In genomic region chr6:65662050-65662449, GRCm38 (mm10) we compare ENCODE assay signal across 22 mouse cellular contexts. TPM values are rescaled to one million over a fixed set of nuclear protein-coding genes. Genes with fewer than 3 reads are reported as not detected.
A peak's percentile ranks its signal among the peaks of the same experiment; 100 is the strongest.
DNase-seq lines count a peak whose midpoint lies in the region; ATAC-seq and TF ChIP-seq lines count a peak whose summit lies in the region.
"Had no signal": no experiment of that assay in that cellular context is flagged by ENCODE, and none has a peak within 500 bp of the region (broad histone marks: within the 10 kb centered on the region; RNA-seq: fewer than 3 reads in every experiment).

No protein-coding gene starts in this region.

- no peak for TF ChIP-seq RAD21 in CH12.LX (IDR thresholded peaks at IDR 0.05; ENCODE audit: low read depth, low read length)

- peaks cover 11 to 53% of the 10 kb centered on the region in 2 experiments; a peak in 3 of 4 replicates for H3K4me1 ChIP-seq in CH12.LX (ENCODE audit: control insufficient read depth in 1 of 2, insufficient read depth in 2 of 2)
- H3K4me1 ChIP-seq: limb, embryonic 15.5 days had no signal

- TF ChIP-seq POLR2A in CH12.LX (IDR thresholded peaks at IDR 0.05; ENCODE audit: low read depth, low read length): no peak

- no peak overlapping the region for H3K9ac ChIP-seq in CH12.LX (ENCODE audit: insufficient read depth, low read depth)
- H3K9ac ChIP-seq: forebrain, embryonic 12.5 days; limb, embryonic 15.5 days had no signal

- no peak for TF ChIP-seq EP300 in CH12.LX (IDR thresholded peaks at IDR 0.05; ENCODE audit: low read length)

- H3K36me3 ChIP-seq in CH12.LX (replicated peaks in 1 of 2; ENCODE audit: control insufficient read depth in 1 of 2, insufficient read depth in 1 of 2, low read length in 1 of 2): no peaks in the 10 kb centered on the region
- H3K36me3 ChIP-seq: forebrain, embryonic 12.5 days; limb, embryonic 15.5 days had no signal

- TF ChIP-seq CTCF in CH12.LX (conservative IDR thresholded peaks at IDR 0.05 in 1 of 2, IDR thresholded peaks at IDR 0.05 in 1 of 2; ENCODE audit: low read depth in 2 of 2, low read length in 2 of 2): no peak

- no peaks in the 10 kb centered on the region for H3K79me2 ChIP-seq in CH12.LX (replicated peaks; ENCODE audit: control insufficient read depth, extremely low read depth, insufficient read depth, poor library complexity, severe bottlenecking)

- no peaks in the 10 kb centered on the region for H3K9me3 ChIP-seq in CH12.LX (replicated peaks; ENCODE audit: low read length)
- H3K9me3 ChIP-seq: forebrain, embryonic 12.5 days; limb, embryonic 15.5 days had no signal

- peak overlapping the region; percentile 40; the same call in 1 of the 2 replicates for H3K4me2 ChIP-seq in CH12.LX (ENCODE audit: insufficient read depth, low read depth, poor library complexity, severe bottlenecking)
- H3K4me2 ChIP-seq: forebrain, embryonic 12.5 days; heart, embryonic 11.5 days; limb, embryonic 15.5 days had no signal

- H3K27ac ChIP-seq in CH12.LX (ENCODE audit: insufficient read depth, low read depth): no peak overlapping the region
- H3K27ac ChIP-seq: forebrain, embryonic 12.5 days; limb, embryonic 15.5 days had no signal

- in situ Hi-C loops in CH12.LX (cut with MboI; ENCODE audit: low pct_ligation_motif_present, low pct_unique_long_range_greater_than_20kb, low sequenced_read_pairs): loop anchor here (25.0 kb wide), 1 partner anchor 875 kb away; the partner anchor contains the start of gene Mad2l1

- no peaks in the 10 kb centered on the region for H3K27me3 ChIP-seq in CH12.LX (replicated peaks)
- H3K27me3 ChIP-seq: forebrain, embryonic 12.5 days; limb, embryonic 15.5 days had no signal

- ATAC-seq in megakaryocyte, adult 5-6 weeks (ENCODE audit: poor library complexity, severe bottlenecking): peak; percentile 48
- no peak for ATAC-seq in erythroid progenitor cell, adult 5-6 weeks (replicated peaks; ENCODE audit: low FRiP score, poor library complexity, severe bottlenecking)

- dilution Hi-C loops in CH12.LX (cut with MboI; ENCODE audit: extremely low pct_ligation_motif_present, extremely low pct_unique_long_range_greater_than_20kb, low sequenced_read_pairs): no loop called here

- H3K4me3 ChIP-seq in CH12.LX (replicated peaks in 1 of 3; ENCODE audit: low read depth in 2 of 3, low read length in 2 of 3, poor library complexity in 1 of 3): peak overlapping the region in 1 of 3 experiments; percentile 18
- H3K4me3 ChIP-seq: forebrain, embryonic 12.5 days; limb, embryonic 15.5 days; myocyte had no signal

- peak; percentile 66 for DNase-seq in CD4-positive helper T cell, adult 2 months (ENCODE audit: low read depth, low spot score)
- no peak for DNase-seq in CH12.LX (ENCODE audit: extremely low read depth)
- peak; percentile 16 to 25 for DNase-seq in thymus, postnatal 10 days (ENCODE audit: low spot score in 2 of 2)
- no peak for DNase-seq in kidney, postnatal 4 days
- no peak for DNase-seq in kidney, postnatal 36 days
- DNase-seq: adrenal gland, postnatal 10 days; cerebellum, adult 11-12 months; cerebellum, postnatal 36 days; gastrocnemius, postnatal 25 days; heart, postnatal 14 days; kidney, adult 9 months; layer of hippocampus, postnatal 36 days; lung, adult 18-20 months; lung, postnatal 36 days; midbrain, embryonic 14.5 days; right cerebral cortex, adult 18-20 months had no signal

TF ChIP-seq in CH12.LX, 34 proteins besides CTCF, POLR2A, EP300 and RAD21:
- no peak for TF ChIP-seq NRF1 (IDR thresholded peaks at IDR 0.05; ENCODE audit: low read depth, low read length)
- TF ChIP-seq ZMIZ1 (IDR thresholded peaks at IDR 0.05; ENCODE audit: low read depth, low read length): no peak
- no peak for TF ChIP-seq TCF12 (IDR thresholded peaks at IDR 0.05; ENCODE audit: low read depth, low read length)
- TF ChIP-seq USF2 (conservative IDR thresholded peaks at IDR 0.05; ENCODE audit: low read depth, low read length): no peak
- no peak for TF ChIP-seq USF1 (IDR thresholded peaks at IDR 0.05; ENCODE audit: low read depth, low read length)
- TF ChIP-seq E2F4 (IDR thresholded peaks at IDR 0.05; ENCODE audit: insufficient replicate concordance, low read depth, low read length): no peak

RNA-seq across cellular contexts. Expression of gene Ndnf, which starts 9.3 kb away (rescaled TPM):
- total RNA-seq in CH12.LX (2012; rRNA removed): under 0.01 TPM in 1 of 2 replicates, not detected in the other
- 0.03 TPM in 1 of 2 replicates, not detected in the other for total RNA-seq in CH12.LX (2014; rRNA removed)
- polyA plus RNA-seq in CH12.LX (2012; ENCODE audit: insufficient read length, low read depth): not detected in 2 replicates
- 0.40 and 0.80 TPM in 2 replicates for total RNA-seq in megakaryocyte, adult 5-6 weeks (2015)
- 0.18 and 2.0 TPM in 2 replicates for total RNA-seq in megakaryocyte, adult 5-6 weeks (2017)
- not detected in 2 replicates for total RNA-seq in erythroid progenitor cell, adult 5-6 weeks (2015; ENCODE audit: low replicate concordance)
- not detected in 2 replicates for total RNA-seq in erythroid progenitor cell, adult 5-6 weeks (2017; ENCODE audit: low replicate concordance)

Comparison
In these comparisons a context has a peak if more than half of its experiments do, and no peak if none do; other contexts are left out.
1. DNase-seq: peak in CD4-positive helper T cell, adult 2 months (single experiment) and thymus, postnatal 10 days (2 of 2); none in CH12.LX (single experiment), kidney, postnatal 4 days (0 of 2) and kidney, postnatal 36 days (0 of 2).